Mouse (Mus musculus) leukemia stem cell, adult 10-12 weeks (primary cell): ENCODE data around the gene Rexo1. TPM values are rescaled to one million over a fixed set of nuclear protein-coding genes. Genes with fewer than 3 reads are reported as not detected.

Experiments used
- polyA plus RNA-seq: library from polyadenylated mRNA; stranded (reverse); fragments of >175 nt; gene quantifications from 2 replicates; pipeline ENCODE4 v1.2.3, GENCODE M21; 2012; ENCODE audit warnings: low replicate concordance

Gene Rexo1
- 189 and 285 TPM in 2 replicates for polyA plus RNA-seq

DNA sequence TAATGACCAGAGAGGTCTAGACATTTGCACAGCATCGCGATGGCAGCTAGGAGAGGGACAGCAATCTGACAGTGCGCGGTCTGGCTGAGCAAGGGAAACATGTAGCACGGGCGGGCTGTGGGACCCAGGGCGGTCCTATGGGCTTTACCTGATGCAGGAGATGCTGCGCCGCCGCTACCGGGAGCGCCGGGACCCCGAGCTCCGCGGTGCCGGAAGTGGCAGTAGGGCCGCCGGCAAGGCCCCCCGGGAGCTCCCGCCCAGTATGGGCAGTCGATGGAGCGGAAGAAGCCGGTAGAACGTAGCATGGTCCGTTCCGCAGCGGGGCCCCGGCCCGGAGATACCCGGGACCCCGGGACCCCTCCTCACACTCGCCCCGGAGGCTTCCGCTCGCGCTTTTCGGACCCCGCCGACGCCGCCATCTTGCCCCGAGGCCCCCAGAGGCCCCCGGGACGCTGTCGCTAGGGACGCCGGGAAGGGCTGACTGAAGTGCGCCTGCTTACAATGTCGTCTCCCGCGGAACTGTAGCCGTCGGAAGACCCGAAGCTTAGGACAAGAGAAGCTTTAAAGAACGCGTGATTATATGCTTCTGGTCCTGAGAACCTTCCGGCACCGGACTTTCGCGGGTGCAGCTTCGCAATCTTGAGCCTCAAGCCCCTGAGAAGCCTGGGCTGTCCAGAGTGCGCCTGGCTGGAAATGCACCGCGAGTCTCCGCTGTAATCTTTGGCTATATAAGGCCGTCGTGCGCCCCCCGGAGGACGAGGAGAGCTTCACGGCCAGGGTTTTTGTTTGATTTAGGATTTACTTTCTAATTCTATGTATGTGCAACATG lies at the start of gene Rexo1:
Gene Rexo1 (minus strand): TSS at position 445 of the 829 bp plus-strand sequence.

GRCm38 (mm10) chr10:80605721-80606120 lies 44.4 kb upstream of the Rexo1 start, which contains the start of gene Gm49322:
Gm49322 (plus strand) TSS chr10:80606021.

GRCm38 (mm10) chr10:80602698-80603325 lies 41.5 kb upstream of the Rexo1 start, which contains the start of the genes Scamp4 and Adat3:
Scamp4 (plus strand) TSS chr10:80602872.
Adat3 (plus strand) TSS chr10:80602880.

DNA sequence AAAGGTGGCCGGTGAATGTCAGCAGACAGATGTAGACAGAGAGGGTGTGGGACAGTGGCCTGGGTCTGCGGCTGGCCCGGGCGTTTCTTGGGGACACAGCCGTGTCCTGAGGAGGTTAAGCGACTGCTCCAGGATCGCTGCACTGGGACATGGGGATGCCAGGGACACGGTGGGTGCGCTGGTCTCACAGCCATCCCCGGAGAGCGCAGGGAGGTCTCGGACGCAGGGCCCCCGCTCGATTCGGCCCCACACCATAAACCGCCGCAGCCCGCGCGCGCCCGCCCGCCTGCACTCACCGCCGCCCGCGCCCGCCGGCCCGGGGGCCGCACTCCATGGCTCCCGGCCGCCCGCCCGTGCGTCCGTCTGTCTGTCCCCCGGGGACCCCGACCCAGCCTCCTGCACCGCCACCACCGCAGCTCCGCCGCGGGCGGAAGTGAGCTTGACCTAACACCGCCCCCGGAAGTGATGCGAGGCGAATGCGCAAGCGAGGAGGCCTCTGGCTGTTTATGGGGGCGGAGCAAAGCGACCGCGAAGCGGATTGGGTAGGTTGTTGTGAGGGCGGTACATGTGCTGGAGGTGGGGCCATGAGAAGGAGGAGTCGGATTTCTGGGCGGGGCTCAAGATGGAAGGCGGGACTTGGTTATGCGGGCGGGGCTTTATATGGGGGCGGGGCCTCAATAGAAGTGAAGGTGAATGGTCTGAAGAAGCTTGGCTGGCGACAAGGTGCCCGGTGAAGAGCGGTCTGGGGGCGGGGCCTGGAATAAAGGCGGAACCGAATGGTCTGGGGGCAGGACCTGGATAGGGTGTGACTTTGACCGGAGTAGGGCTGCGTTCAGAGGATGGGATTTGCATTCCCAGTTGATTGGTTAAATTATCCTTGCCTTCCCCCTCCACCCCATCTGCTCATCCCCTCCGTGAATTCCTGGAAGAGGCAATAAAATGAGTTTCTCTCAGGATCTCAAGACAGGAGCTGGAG lies 28.8 kb upstream of the Rexo1 start, which contains the start of gene Abhd17a:
Gene Abhd17a (minus strand): TSS at position 463 of the 976 bp plus-strand sequence.

DNA sequence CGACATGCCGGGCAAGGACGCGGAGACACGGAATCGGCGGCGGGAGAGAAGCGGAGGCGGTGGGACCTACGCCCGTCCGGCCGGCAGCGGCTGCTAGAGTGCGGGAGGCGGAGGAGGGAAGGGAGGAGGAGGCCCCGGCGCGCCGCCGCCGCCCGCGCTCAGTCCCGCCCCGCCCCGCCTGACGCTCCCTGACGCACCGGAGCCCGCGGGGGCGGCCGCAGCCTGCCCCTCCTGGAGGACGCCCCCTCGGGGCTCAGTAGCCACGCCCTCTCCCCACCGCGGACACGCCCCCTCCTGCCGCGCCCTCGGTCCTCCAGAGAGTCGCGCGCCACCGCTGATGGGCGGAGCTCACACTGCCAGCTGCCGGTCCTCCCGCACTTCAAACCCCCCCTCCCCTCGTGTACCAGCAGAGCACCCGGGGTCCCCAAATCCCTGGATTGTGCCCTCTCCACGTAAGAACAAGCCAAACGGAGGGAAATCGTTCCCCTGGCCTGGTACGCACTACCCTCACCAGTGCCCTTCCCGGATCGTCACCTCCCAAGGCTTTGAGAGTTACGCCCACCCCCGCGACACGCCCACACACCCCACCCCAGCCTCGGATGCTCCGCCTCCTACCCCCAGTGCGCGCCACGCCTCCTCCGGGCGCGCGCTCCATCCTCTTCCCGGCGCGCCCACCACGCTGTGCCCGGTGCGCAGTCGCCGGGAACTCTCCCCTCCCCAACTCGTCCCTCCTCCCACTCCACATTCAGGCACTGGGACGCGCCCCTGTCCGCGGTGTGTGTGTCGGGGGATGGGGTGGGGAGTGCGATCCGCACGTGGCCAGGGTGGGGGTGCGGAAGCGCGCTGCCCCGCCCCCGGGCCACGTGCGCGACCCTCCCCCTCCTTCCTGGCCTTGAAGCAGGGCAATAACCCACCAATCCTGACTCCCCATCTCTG lies 16.1 kb upstream of the Rexo1 start, which contains the start of gene Klf16:
Gene Klf16 (minus strand): TSS at position 127 of the 936 bp plus-strand sequence.

GRCm38 (mm10) chr10:80538710-80539394 lies 22.5 kb downstream of the Rexo1 start, which contains the start of gene Atp8b3:
Atp8b3 (minus strand) TSS chr10:80539124.

GRCm38 (mm10) chr10:80494732-80495131 lies 66.6 kb downstream of the Rexo1 start, which contains the start of gene Onecut3:
Onecut3 (plus strand) TSS chr10:80494835.

Other genes starting within 250 kb of the Rexo1 start
- 80.6 and 113 TPM in 2 replicates for gene 2310011J03Rik, start 241.0 kb downstream of the Rexo1 start, polyA plus RNA-seq
- gene Pcsk4, start 232.1 kb downstream of the Rexo1 start, polyA plus RNA-seq, result 29.8 and 43.5 TPM in 2 replicates
- 198 and 406 TPM in 2 replicates for gene Reep6, start 231.6 kb downstream of the Rexo1 start, polyA plus RNA-seq
- gene Adamtsl5, start 213.1 kb downstream of the Rexo1 start, polyA plus RNA-seq, result 59.0 and 75.4 TPM in 2 replicates
- gene Plk5, start 205.1 kb downstream of the Rexo1 start, polyA plus RNA-seq, result not detected in 2 replicates
- gene Mex3d, start 173.9 kb downstream of the Rexo1 start, polyA plus RNA-seq, result 45.9 and 68.4 TPM in 2 replicates
- gene Mbd3, start 162.0 kb downstream of the Rexo1 start, polyA plus RNA-seq, result 234 and 272 TPM in 2 replicates
- 544 and 1,539 TPM in 2 replicates for gene Uqcr11, start 154.7 kb downstream of the Rexo1 start, polyA plus RNA-seq
- gene Tcf3, start 127.9 kb downstream of the Rexo1 start, polyA plus RNA-seq, result 1,132 and 1,188 TPM in 2 replicates
- gene Onecut3, start 66.7 kb downstream of the Rexo1 start, polyA plus RNA-seq, result not detected in 2 replicates
- gene Atp8b3, start 22.4 kb downstream of the Rexo1 start, polyA plus RNA-seq, result not detected in 2 replicates
- gene Klf16, start 15.8 kb upstream of the Rexo1 start, polyA plus RNA-seq, result 191 and 227 TPM in 2 replicates
- 634 and 1,312 TPM in 2 replicates for gene Abhd17a, start 28.8 kb upstream of the Rexo1 start, polyA plus RNA-seq
- gene Scamp4, start 41.3 kb upstream of the Rexo1 start, polyA plus RNA-seq, result 82.3 and 112 TPM in 2 replicates
- 31.5 and 42.1 TPM in 2 replicates for gene Adat3, start 41.3 kb upstream of the Rexo1 start, polyA plus RNA-seq
- 1.0 and 3.8 TPM in 2 replicates for gene Gm49322, start 44.5 kb upstream of the Rexo1 start, polyA plus RNA-seq
- gene Csnk1g2, start 61.3 kb upstream of the Rexo1 start, polyA plus RNA-seq, result 465 and 492 TPM in 2 replicates
- 22.7 and 32.6 TPM in 2 replicates for gene Btbd2, start 95.5 kb upstream of the Rexo1 start, polyA plus RNA-seq
- 655 and 955 TPM in 2 replicates for gene Mknk2, start 116.6 kb upstream of the Rexo1 start, polyA plus RNA-seq
- 20.5 and 25.8 TPM in 2 replicates for gene Mob3a, start 140.4 kb upstream of the Rexo1 start, polyA plus RNA-seq
- gene Izumo4, start 140.6 kb upstream of the Rexo1 start, polyA plus RNA-seq, result 8.8 and 12.5 TPM in 2 replicates
- 30.9 and 34.8 TPM in 2 replicates for gene Ap3d1, start 180.7 kb upstream of the Rexo1 start, polyA plus RNA-seq
- 210 and 242 TPM in 2 replicates for gene Dot1l, start 193.6 kb upstream of the Rexo1 start, polyA plus RNA-seq
- gene Sf3a2, start 236.6 kb upstream of the Rexo1 start, polyA plus RNA-seq, result 1,203 and 1,963 TPM in 2 replicates
- 158 and 168 TPM in 2 replicates for gene Plekhj1, start 237.1 kb upstream of the Rexo1 start, polyA plus RNA-seq
- 1.6 and 3.6 TPM in 2 replicates for gene Amh, start 243.7 kb upstream of the Rexo1 start, polyA plus RNA-seq